Mouse (Mus musculus) right cerebral cortex, adult 18-20 months (tissue): ENCODE results near the gene Kif14.

Source experiments
- DNase-seq: peaks from one replicate; pipeline ENCODE4 v3.0.0; 2022; ENCODE audit warnings: mixed read lengths

Kif14 gene

GRCm38 (mm10) chr1:136466143-136466811 is at the start of gene Kif14:
Kif14 (plus strand) TSS chr1:136466343.
- peak; percentile 94 for DNase-seq

GRCm38 (mm10) chr1:136418393-136418792 is 47.8 kb upstream of the Kif14 start:
- peak; percentile 72 for DNase-seq

GRCm38 (mm10) chr1:136427166-136427969 is 38.8 kb upstream of the Kif14 start:
- DNase-seq: no peak

GRCm38 (mm10) chr1:136428981-136429380 is 37.2 kb upstream of the Kif14 start:
- DNase-seq: no peak

- DNase-seq: no peak
Measured at GRCm38 (mm10) chr1:136430126-136430818, 35.9 kb upstream of the Kif14 start.

- no peak for DNase-seq
Measured at GRCm38 (mm10) chr1:136440741-136441140, 25.4 kb upstream of the Kif14 start.

GRCm38 (mm10) chr1:136442809-136443208 is 23.3 kb upstream of the Kif14 start:
- no peak for DNase-seq

- no peak for DNase-seq
Measured at GRCm38 (mm10) chr1:136444555-136445255, 21.4 kb upstream of the Kif14 start.

GRCm38 (mm10) chr1:136446933-136447332 is 19.2 kb upstream of the Kif14 start:
- DNase-seq: no peak

GRCm38 (mm10) chr1:136447338-136447737 is 18.8 kb upstream of the Kif14 start:
- no peak for DNase-seq

GRCm38 (mm10) chr1:136449541-136449940 is 16.6 kb upstream of the Kif14 start:
- no peak for DNase-seq

GRCm38 (mm10) chr1:136450206-136450605 is 15.9 kb upstream of the Kif14 start:
- no peak for DNase-seq

GRCm38 (mm10) chr1:136452421-136452820 is 13.7 kb upstream of the Kif14 start:
- no peak for DNase-seq

GRCm38 (mm10) chr1:136455756-136456585 is 10.2 kb upstream of the Kif14 start:
- peak; percentile 18 for DNase-seq

GRCm38 (mm10) chr1:136456741-136457140 is 9.4 kb upstream of the Kif14 start:
- DNase-seq: no peak

- DNase-seq: no peak
Measured at GRCm38 (mm10) chr1:136457403-136457802, 8.7 kb upstream of the Kif14 start.

GRCm38 (mm10) chr1:136458691-136459245 is 7.4 kb upstream of the Kif14 start:
- no peak for DNase-seq

GRCm38 (mm10) chr1:136462443-136462842 is 3.7 kb upstream of the Kif14 start:
- peak; percentile 24 for DNase-seq

- no peak for DNase-seq
Measured at GRCm38 (mm10) chr1:136465168-136465567, 975 bp upstream of the Kif14 start.

- DNase-seq: no peak
Measured at GRCm38 (mm10) chr1:136469408-136469807, 3.3 kb downstream of the Kif14 start.

GRCm38 (mm10) chr1:136470471-136470870 is 4.3 kb downstream of the Kif14 start:
- DNase-seq: peak; percentile 24

- DNase-seq: no peak
Measured at GRCm38 (mm10) chr1:136491681-136492080, 25.5 kb downstream of the Kif14 start.
